9 mouse cellular contexts compared by ENCODE assay signal in the genomic region with DNA sequence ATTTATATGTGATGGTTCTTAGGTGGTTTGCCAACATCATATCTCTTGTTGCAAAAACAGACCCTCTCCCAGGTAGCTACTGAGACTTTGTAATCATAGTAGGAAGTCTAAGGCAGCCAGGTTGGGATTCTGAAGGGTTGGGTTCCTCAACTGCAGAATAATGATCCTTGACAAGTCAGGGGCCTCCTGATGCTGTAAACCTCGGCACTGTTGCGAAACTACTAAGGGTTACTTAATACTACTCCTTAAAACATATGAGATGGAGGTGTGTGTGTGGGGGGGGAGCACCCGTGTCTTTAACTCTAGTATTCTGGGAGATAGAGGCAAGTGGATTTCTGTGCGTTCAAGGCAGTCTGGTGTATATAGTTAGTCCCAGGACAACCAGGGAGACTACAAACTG. TPM values are rescaled to one million over a fixed set of nuclear protein-coding genes. Genes with fewer than 3 reads are reported as not detected.
DNase-seq lines count a peak whose midpoint lies in the region; ATAC-seq lines count a peak whose summit lies in the region.
"Had no signal": no experiment of that assay in that cellular context is flagged by ENCODE, and none has a peak within 500 bp of the region (broad histone marks: within the 10 kb centered on the region; RNA-seq: fewer than 3 reads in every experiment).

No protein-coding gene starts in this region.

- H3K36me3 ChIP-seq in forebrain, embryonic 15.5 days = no peaks in the 10 kb centered on the region
- no peaks in the 10 kb centered on the region for H3K36me3 ChIP-seq in limb, embryonic 15.5 days
- H3K36me3 ChIP-seq in stomach, embryonic 14.5 days (ENCODE audit: control insufficient read depth, insufficient read depth, low read length) = no peaks in the 10 kb centered on the region

- H3K9ac ChIP-seq in forebrain, embryonic 15.5 days (replicated peaks) = 0 out of 2 replicates have a peak overlapping the region, but pooled peaks have one; percentile 86
- H3K9ac ChIP-seq in limb, embryonic 15.5 days = no peak overlapping the region
- H3K9ac ChIP-seq in stomach, embryonic 14.5 days (replicated peaks; ENCODE audit: low read depth, low read length) = no peak overlapping the region

- H3K9me3 ChIP-seq in forebrain, embryonic 15.5 days = no peaks in the 10 kb centered on the region
- H3K9me3 ChIP-seq in limb, embryonic 15.5 days = no peaks in the 10 kb centered on the region
- no peaks in the 10 kb centered on the region for H3K9me3 ChIP-seq in stomach, embryonic 14.5 days (ENCODE audit: control insufficient read depth, low read depth, low read length)

- peak overlapping the region; percentile 73 for H3K4me2 ChIP-seq in forebrain, embryonic 15.5 days (replicated peaks)
- H3K4me2 ChIP-seq in limb, embryonic 15.5 days = peak overlapping the region; percentile 58
- H3K4me2 ChIP-seq in stomach, embryonic 14.5 days (replicated peaks; ENCODE audit: low read depth, low read length) = peak overlapping the region; percentile 80

- no peaks in the 10 kb centered on the region for H3K27me3 ChIP-seq in forebrain, embryonic 15.5 days
- no peaks in the 10 kb centered on the region for H3K27me3 ChIP-seq in limb, embryonic 15.5 days
- no peaks in the 10 kb centered on the region for H3K27me3 ChIP-seq in stomach, embryonic 14.5 days (ENCODE audit: control insufficient read depth, insufficient read depth, low read length)

- H3K4me3 ChIP-seq in forebrain, embryonic 15.5 days = peak overlapping the region; percentile 91
- H3K4me3 ChIP-seq in limb, embryonic 15.5 days = peak overlapping the region; percentile 85
- peak overlapping the region; percentile 82 for H3K4me3 ChIP-seq in stomach, embryonic 14.5 days (ENCODE audit: low read depth, low read length)

- no peak overlapping the region for H3K27ac ChIP-seq in forebrain, embryonic 15.5 days (replicated peaks)
- H3K27ac ChIP-seq in limb, embryonic 15.5 days = no peak overlapping the region
- H3K27ac ChIP-seq in stomach, embryonic 14.5 days (ENCODE audit: low read length) = no peak overlapping the region

- no peak for ATAC-seq in forebrain, embryonic 15.5 days (replicated peaks)
- ATAC-seq in limb, embryonic 15.5 days (ENCODE audit: insufficient number of reproducible peaks, low FRiP score, low TSS enrichment, low read depth) = no peak
- ATAC-seq in stomach, embryonic 14.5 days (ENCODE audit: insufficient number of reproducible peaks, insufficient read depth, low FRiP score, low read depth) = no peak
- no peak for ATAC-seq in CD4-positive, CD25-positive, alpha-beta regulatory T cell, adult 4 months

- peak; percentile 15 to 40 for DNase-seq in lung, adult 18-20 months
- DNase-seq in lung, postnatal 14 days = no peak
- DNase-seq in left cerebral cortex, adult 8-10 months (ENCODE audit: low spot score in 2 of 2) = no peak
- DNase-seq in urinary bladder, postnatal 10 days (ENCODE audit: low spot score) = no peak
- DNase-seq: layer of hippocampus, postnatal 36 days had no signal

- 82% methylated on average over 4 of the region's 4 CpGs for WGBS in forebrain, embryonic 15.5 days
- 37% methylated on average over 4 of the region's 4 CpGs for WGBS in limb, embryonic 15.5 days
- 60% methylated on average over 4 of the region's 4 CpGs for WGBS in stomach, embryonic 14.5 days

- peaks cover 30% of the 10 kb centered on the region for H3K4me1 ChIP-seq in forebrain, embryonic 15.5 days
- H3K4me1 ChIP-seq in limb, embryonic 15.5 days = peaks cover 27% of the 10 kb centered on the region; the same call in 1 of the 2 replicates
- peaks cover 13% of the 10 kb centered on the region; the same call in 1 of the 2 replicates for H3K4me1 ChIP-seq in stomach, embryonic 14.5 days (ENCODE audit: control insufficient read depth, insufficient read depth, low read length)

RNA-seq across cellular contexts. Expression of a gene that starts 1.6 kb away (rescaled TPM):
- polyA plus RNA-seq in forebrain, embryonic 15.5 days (2015; fragmentation: Nextera tagmentation; extraction: Ambion mirVana) = 26.6 and 27.8 TPM in 2 replicates
- polyA plus RNA-seq in limb, embryonic 15.5 days (2015; fragmentation: Nextera tagmentation; extraction: Ambion mirVana) = 29.5 and 29.7 TPM in 2 replicates
- 21.9 and 26.5 TPM in 2 replicates for polyA plus RNA-seq in stomach, embryonic 14.5 days (2014; fragmentation: Nextera tagmentation; extraction: Ambion mirVana)
- polyA plus RNA-seq in CD4-positive, CD25-positive, alpha-beta regulatory T cell, adult 4 months (2017; shearing (Covaris generic)) = 10 to 100 TPM; 20.8 to 21.9 TPM
- 10 to 100 TPM; 24.0 to 28.2 (median 25.3) TPM for total RNA-seq in left cerebral cortex, adult 8-10 months (2022)

Comparison
In these comparisons a context has a peak if more than half of its experiments do, and no peak if none do; other contexts are left out.
1. DNase-seq: peak in lung, adult 18-20 months (2 of 2); none in lung, postnatal 14 days (single experiment), left cerebral cortex, adult 8-10 months (0 of 2) and urinary bladder, postnatal 10 days (single experiment).
2. Peak in every context shown above with its lines, with median percentiles within 50 percentile points of each other: H3K4me2 ChIP-seq and H3K4me3 ChIP-seq.